Mouse (Mus musculus) liver, embryonic 14.5 days (tissue): ENCODE measurements around the gene Atad1.

ENCODE experiments used
- CTCF ChIP-seq: IDR thresholded peaks from 2 replicates; pipeline ENCODE4 v1.5.1; 2016; ENCODE audit warnings: antibody characterized with exemption, low read depth, control low read depth
- EP300 ChIP-seq: IDR thresholded peaks from 2 replicates; pipeline ENCODE4 v1.6.1; 2016; ENCODE audit warnings: antibody characterized with exemption, low read depth

GRCm38 (mm10) chr19:32713471-32713870 is 26.1 kb downstream of the Atad1 start:
- TF ChIP-seq CTCF, result no peak
- TF ChIP-seq EP300, result no peak
